Mouse (Mus musculus) liver, postnatal 0 days (tissue): Measurements from ENCODE around the gene AI837181.

Experiments
- CTCF ChIP-seq: sonication (generic); IDR thresholded peaks from 2 replicates; pipeline ENCODE4 v1.5.1; 2016; ENCODE audit warnings: antibody characterized with exemption, low read depth
- EP300 ChIP-seq: IDR thresholded peaks from 2 replicates; pipeline ENCODE4 v1.6.1; 2016; ENCODE audit warnings: antibody characterized with exemption, low read depth, mild to moderate bottlenecking

DNA sequence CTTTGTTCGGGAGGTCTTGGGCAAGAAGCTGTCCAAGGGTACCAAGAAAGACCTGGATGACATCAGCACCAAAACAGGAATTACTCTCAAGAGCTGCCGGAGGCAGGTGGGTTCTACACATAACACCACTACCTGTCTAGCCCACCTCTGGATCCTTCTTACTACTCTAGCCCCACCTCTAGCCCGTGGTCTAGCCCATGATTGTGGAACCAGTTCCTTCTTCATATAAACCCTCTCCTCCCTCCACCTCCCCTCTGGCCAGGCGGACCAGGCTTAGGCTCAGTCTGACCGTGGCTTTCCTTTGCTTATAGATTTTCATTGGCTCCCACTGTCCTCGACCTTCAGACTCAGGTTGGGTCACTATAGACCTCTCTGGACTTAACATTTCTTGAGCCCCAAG is 36.5 kb downstream of the AI837181 start:
- TF ChIP-seq CTCF (no peak), EP300 (no peak)
